Mouse (Mus musculus): ENCODE measurements around the gene Cd151. TPM values are rescaled to one million over a fixed set of nuclear protein-coding genes. Genes with fewer than 3 reads are reported as not detected.

The Cd151 gene
- polyA plus RNA-seq (2015; fragmentation: Illumina TruSeq; extraction: RNeasy Lipid Tissue Mini Kit (QIAGEN cat#74804); ENCODE audit: insufficient read depth, low read depth, low replicate concordance): 50.4 TPM

GRCm38 (mm10) chr7:141467230-141468030 lies at the start of gene Cd151:
Gene Cd151, plus strand, starts transcription at chr7:141467392.

DNA sequence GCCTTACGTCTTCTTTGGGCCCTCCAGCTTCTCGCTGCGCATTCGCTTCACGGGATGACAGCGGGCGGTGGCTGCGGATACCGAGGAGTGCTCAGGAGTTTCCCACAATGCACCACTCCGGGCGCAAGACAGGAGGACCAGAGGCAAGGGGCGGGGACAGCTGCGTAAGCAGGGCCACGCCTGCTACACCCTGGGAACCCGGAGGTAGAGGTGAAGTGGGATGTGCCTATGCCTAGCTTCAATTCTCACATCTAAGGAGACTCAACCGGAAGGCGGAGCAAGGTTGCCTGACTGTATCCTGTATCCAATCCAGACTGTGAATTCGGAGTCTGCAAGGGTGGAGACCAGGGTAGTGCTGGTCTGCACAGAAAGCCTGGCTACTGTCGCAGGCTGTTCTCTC lies 37.9 kb upstream of the Cd151 start, which contains the start of gene Cend1:
Gene Cend1 (minus strand): TSS at position 182 of the 400 bp plus-strand sequence.

DNA sequence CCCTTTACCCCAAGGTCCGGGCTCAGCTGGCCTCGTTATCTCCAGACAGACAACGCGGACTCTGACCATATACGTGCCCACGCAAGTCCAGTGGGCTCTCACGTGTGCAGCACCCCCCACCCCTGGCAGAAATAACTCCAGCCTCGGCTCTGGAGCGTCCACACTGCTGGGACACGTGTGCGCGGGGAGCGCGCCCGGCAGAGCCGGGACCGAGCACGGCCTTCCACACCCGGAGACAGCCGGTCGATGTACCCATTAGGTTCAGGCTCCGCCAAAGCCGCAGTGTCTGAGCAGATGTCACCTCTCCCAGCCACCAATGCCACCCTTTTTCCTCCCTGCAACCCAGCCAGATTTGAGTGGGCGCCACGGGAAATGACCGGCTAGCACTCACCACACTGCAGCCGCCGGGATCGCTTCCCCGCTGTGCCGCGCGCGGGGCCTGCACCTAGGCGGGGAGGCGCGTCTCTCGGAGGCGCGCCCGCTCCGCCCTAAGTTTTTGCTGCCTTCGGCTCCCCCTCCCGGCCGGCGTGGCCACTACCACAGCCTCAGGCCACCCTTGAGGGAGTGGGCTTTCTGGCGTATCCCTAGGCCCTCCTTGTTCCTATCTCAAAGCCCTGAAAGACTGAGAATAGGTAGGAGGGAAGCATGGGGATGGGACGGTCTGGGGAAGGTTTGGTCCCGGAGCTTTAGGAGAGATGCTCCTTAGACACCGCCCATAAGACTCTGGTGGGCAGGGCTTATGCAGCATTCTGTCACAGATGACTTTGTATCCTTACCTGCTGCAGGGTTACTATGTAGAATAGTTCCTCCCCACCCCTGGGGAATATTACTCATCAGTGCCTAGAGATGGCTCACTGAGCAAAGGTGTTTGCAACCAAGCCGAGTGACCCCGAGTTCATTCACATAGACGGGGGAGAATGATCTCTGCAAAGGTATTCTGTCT lies 29.7 kb upstream of the Cd151 start, which contains the start of gene Slc25a22:
Gene Slc25a22 (minus strand): TSS at position 715 of the 943 bp plus-strand sequence.

DNA sequence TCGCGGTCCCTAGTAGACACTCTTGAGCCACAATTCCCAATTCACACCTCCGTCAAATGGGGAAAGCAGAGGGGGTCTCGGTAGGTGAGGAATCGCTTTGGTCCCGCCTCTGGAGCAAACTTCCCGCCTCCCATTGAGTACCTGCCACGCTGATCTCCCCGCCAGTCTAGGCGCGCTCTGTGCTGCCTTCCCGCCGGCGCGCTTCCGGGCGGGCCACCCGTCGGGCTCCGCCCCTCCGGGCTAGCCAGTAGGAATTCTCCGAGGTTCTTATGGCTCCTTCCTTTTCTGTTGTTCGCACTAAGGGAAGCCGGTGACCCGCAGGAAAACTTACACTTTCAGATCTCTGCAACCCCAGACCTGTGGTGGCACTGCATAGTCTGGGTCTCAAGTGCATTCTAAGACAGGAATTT lies 23.4 kb upstream of the Cd151 start, which contains the start of gene Pidd1:
Gene Pidd1 (minus strand): TSS at position 198 of the 410 bp plus-strand sequence.

DNA sequence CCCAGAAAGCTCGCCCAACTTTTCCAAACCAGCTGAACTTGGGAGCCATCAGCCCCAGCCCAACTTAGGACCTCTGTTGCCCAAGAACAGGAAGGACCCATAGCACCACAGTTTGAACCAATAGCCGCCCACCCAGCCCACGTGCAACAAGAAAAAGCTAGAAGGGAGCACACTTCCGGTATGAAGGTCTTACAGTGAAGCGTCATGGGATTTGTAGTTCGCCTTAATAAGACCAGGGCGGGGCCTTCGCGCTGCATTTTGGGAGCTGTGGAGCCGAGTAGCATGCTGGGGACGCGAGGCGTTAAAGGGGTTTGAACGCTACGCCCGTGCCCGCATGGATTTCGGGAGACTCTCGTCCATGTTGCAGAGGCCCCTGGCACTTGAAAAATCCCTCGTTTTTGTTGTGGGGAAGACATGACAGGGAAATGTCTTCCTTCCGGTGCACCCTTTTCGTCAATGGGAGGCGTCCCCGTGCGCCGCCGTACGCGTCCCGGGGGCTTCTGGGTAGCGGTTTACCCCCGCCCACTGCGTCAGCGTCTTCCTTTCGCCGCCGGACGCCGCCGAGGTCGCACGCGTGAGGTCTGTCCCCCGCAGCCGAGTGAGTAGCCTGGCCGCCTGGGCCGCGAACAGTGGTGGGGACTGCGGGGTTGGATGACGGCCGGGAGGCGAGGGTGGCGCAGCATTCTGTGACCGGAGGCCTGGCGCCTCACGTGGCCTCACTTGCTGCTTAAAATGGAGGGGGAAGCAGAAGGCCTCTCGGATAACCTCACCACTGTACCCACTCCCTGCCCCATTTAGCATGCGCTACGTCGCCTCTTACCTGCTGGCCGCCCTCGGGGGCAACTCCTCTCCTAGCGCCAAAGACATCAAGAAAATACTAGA lies 19.8 kb upstream of the Cd151 start, which contains the start of gene Rplp2:
Gene Rplp2 (plus strand): TSS at position 261 of the 882 bp plus-strand sequence.

DNA sequence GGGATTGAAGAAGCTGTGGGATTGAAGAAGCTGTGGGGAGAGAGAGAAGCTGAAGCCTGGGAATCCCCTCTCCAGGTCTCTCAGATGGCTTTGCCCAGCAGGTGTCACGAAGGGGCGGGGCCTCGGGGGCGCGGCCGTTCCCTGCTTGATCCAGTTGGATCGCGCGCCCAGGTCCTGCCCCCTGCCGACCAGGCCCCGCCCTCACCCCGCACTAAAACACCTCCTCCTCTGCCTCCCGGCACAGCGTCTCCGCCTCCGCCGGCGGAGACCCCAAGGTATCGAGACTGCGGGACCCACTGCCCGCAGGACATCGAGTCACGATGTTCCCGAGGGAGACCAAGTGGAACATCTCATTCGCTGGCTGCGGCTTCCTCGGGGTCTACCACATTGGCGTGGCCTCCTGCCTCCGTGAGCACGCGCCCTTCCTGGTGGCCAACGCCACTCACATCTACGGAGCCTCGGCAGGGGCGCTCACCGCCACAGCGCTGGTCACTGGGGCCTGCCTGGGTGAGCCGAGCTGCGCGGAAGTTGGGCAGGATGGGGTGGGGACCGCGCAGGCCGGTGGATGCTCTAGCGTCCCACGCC lies 12.1 kb upstream of the Cd151 start, which contains the start of gene Pnpla2:
Gene Pnpla2 (plus strand): TSS at position 232 of the 585 bp plus-strand sequence.

GRCm38 (mm10) chr7:141460391-141461113 lies 6.6 kb upstream of the Cd151 start, which contains the start of gene Cracr2b:
Gene Cracr2b, plus strand, starts transcription at chr7:141461094.

DNA sequence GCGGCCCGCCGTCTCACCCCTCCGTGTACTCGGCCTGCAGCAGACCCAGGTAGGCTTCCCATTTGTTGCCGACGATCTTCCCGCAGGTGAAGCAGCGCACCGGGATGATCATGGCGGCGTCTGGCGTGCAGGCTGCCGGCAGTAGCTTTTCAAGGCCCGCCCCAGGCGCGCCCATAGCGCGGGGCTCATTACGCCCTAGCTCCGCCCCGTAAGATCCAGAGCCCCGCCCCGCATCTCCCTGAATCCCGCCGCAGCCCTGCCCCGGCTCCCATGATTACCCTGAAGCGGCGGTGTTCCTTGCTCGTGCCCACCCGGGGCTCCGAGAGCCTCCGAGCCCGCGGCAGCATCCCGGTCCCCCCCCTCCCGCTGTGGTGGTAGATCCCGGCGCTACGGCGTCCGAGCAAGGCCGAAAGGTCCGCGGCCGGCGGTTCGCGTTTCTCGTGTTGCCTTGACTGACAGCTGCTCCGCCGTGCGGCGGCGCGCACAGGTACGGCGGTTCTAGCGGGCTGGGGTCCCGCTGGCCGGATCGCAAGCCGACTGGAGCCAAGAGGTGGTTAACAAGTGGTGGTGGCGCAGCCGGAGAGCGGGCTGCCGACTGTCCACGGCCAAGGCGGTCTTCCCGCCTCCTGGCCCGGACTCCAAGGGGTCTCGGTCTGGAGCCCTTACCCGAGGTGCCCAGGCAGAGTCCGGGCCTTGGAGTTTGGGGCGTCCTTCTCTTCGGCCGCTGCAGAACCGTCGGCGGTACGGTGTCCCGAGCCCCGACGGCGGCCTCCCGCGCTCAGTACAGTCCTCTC lies 8.0 kb downstream of the Cd151 start, which contains the start of the genes Polr2l and Tspan4:
Gene Polr2l (minus strand): TSS at position 122 of the 794 bp plus-strand sequence.
Gene Tspan4 (plus strand): TSS at position 230 of the 794 bp plus-strand sequence.

Other genes starting within 250 kb of the Cd151 start
- 31.0 TPM for gene Phrf1, start 238.6 kb upstream of the Cd151 start, polyA plus RNA-seq (2015; fragmentation: Illumina TruSeq; extraction: RNeasy Lipid Tissue Mini Kit (QIAGEN cat#74804); ENCODE audit: insufficient read depth, low read depth, low replicate concordance)
- 8.0 TPM for gene Irf7, start 200.9 kb upstream of the Cd151 start, polyA plus RNA-seq (2015; fragmentation: Illumina TruSeq; extraction: RNeasy Lipid Tissue Mini Kit (QIAGEN cat#74804); ENCODE audit: insufficient read depth, low read depth, low replicate concordance)
- not detected for gene Cdhr5, start 190.6 kb upstream of the Cd151 start, polyA plus RNA-seq (2015; fragmentation: Illumina TruSeq; extraction: RNeasy Lipid Tissue Mini Kit (QIAGEN cat#74804); ENCODE audit: insufficient read depth, low read depth, low replicate concordance)
- not detected for gene Sct, start 188.3 kb upstream of the Cd151 start, polyA plus RNA-seq (2015; fragmentation: Illumina TruSeq; extraction: RNeasy Lipid Tissue Mini Kit (QIAGEN cat#74804); ENCODE audit: insufficient read depth, low read depth, low replicate concordance)
- gene Drd4, start 175.4 kb upstream of the Cd151 start, polyA plus RNA-seq (2015; fragmentation: Illumina TruSeq; extraction: RNeasy Lipid Tissue Mini Kit (QIAGEN cat#74804); ENCODE audit: insufficient read depth, low read depth, low replicate concordance): not detected
- gene Deaf1, start 139.7 kb upstream of the Cd151 start, polyA plus RNA-seq (2015; fragmentation: Illumina TruSeq; extraction: RNeasy Lipid Tissue Mini Kit (QIAGEN cat#74804); ENCODE audit: insufficient read depth, low read depth, low replicate concordance): 23.3 TPM
- gene Tmem80, start 139.7 kb upstream of the Cd151 start, polyA plus RNA-seq (2015; fragmentation: Illumina TruSeq; extraction: RNeasy Lipid Tissue Mini Kit (QIAGEN cat#74804); ENCODE audit: insufficient read depth, low read depth, low replicate concordance): 11.4 TPM
- gene Eps8l2, start 128.5 kb upstream of the Cd151 start, polyA plus RNA-seq (2015; fragmentation: Illumina TruSeq; extraction: RNeasy Lipid Tissue Mini Kit (QIAGEN cat#74804); ENCODE audit: insufficient read depth, low read depth, low replicate concordance): 35.8 TPM
- gene Taldo1, start 75.2 kb upstream of the Cd151 start, polyA plus RNA-seq (2015; fragmentation: Illumina TruSeq; extraction: RNeasy Lipid Tissue Mini Kit (QIAGEN cat#74804); ENCODE audit: insufficient read depth, low read depth, low replicate concordance): 61.6 TPM
- gene Gatd1, start 53.3 kb upstream of the Cd151 start, polyA plus RNA-seq (2015; fragmentation: Illumina TruSeq; extraction: RNeasy Lipid Tissue Mini Kit (QIAGEN cat#74804); ENCODE audit: insufficient read depth, low read depth, low replicate concordance): 17.6 TPM
- gene Cend1, start 37.9 kb upstream of the Cd151 start, polyA plus RNA-seq (2015; fragmentation: Illumina TruSeq; extraction: RNeasy Lipid Tissue Mini Kit (QIAGEN cat#74804); ENCODE audit: insufficient read depth, low read depth, low replicate concordance): 0.98 TPM
- 14.0 TPM for gene Slc25a22, start 29.5 kb upstream of the Cd151 start, polyA plus RNA-seq (2015; fragmentation: Illumina TruSeq; extraction: RNeasy Lipid Tissue Mini Kit (QIAGEN cat#74804); ENCODE audit: insufficient read depth, low read depth, low replicate concordance)
- gene Pidd1, start 23.4 kb upstream of the Cd151 start, polyA plus RNA-seq (2015; fragmentation: Illumina TruSeq; extraction: RNeasy Lipid Tissue Mini Kit (QIAGEN cat#74804); ENCODE audit: insufficient read depth, low read depth, low replicate concordance): 0.30 TPM
- gene Rplp2, start 20.0 kb upstream of the Cd151 start, polyA plus RNA-seq (2015; fragmentation: Illumina TruSeq; extraction: RNeasy Lipid Tissue Mini Kit (QIAGEN cat#74804); ENCODE audit: insufficient read depth, low read depth, low replicate concordance): 634 TPM
- gene Pnpla2, start 12.2 kb upstream of the Cd151 start, polyA plus RNA-seq (2015; fragmentation: Illumina TruSeq; extraction: RNeasy Lipid Tissue Mini Kit (QIAGEN cat#74804); ENCODE audit: insufficient read depth, low read depth, low replicate concordance): 21.8 TPM
- gene Cracr2b, start 6.3 kb upstream of the Cd151 start, polyA plus RNA-seq (2015; fragmentation: Illumina TruSeq; extraction: RNeasy Lipid Tissue Mini Kit (QIAGEN cat#74804); ENCODE audit: insufficient read depth, low read depth, low replicate concordance): 31.6 TPM
- gene Polr2l, start 7.7 kb downstream of the Cd151 start, polyA plus RNA-seq (2015; fragmentation: Illumina TruSeq; extraction: RNeasy Lipid Tissue Mini Kit (QIAGEN cat#74804); ENCODE audit: insufficient read depth, low read depth, low replicate concordance): 16.0 TPM
- 14.3 TPM for gene Tspan4, start 7.8 kb downstream of the Cd151 start, polyA plus RNA-seq (2015; fragmentation: Illumina TruSeq; extraction: RNeasy Lipid Tissue Mini Kit (QIAGEN cat#74804); ENCODE audit: insufficient read depth, low read depth, low replicate concordance)
- gene Chid1, start 72.5 kb downstream of the Cd151 start, polyA plus RNA-seq (2015; fragmentation: Illumina TruSeq; extraction: RNeasy Lipid Tissue Mini Kit (QIAGEN cat#74804); ENCODE audit: insufficient read depth, low read depth, low replicate concordance): 7.9 TPM
- gene Ap2a2, start 94.8 kb downstream of the Cd151 start, polyA plus RNA-seq (2015; fragmentation: Illumina TruSeq; extraction: RNeasy Lipid Tissue Mini Kit (QIAGEN cat#74804); ENCODE audit: insufficient read depth, low read depth, low replicate concordance): 11.3 TPM
- not detected for gene Muc6, start 187.9 kb downstream of the Cd151 start, polyA plus RNA-seq (2015; fragmentation: Illumina TruSeq; extraction: RNeasy Lipid Tissue Mini Kit (QIAGEN cat#74804); ENCODE audit: insufficient read depth, low read depth, low replicate concordance)
- gene Muc2, start 222.9 kb downstream of the Cd151 start, polyA plus RNA-seq (2015; fragmentation: Illumina TruSeq; extraction: RNeasy Lipid Tissue Mini Kit (QIAGEN cat#74804); ENCODE audit: insufficient read depth, low read depth, low replicate concordance): 0.54 TPM

All from pancreas, adult 10 weeks (tissue).